Mouse (Mus musculus) midbrain, embryonic 16.5 days (tissue): Measurements from ENCODE around the gene Th. TPM values are rescaled to one million over a fixed set of nuclear protein-coding genes. Genes with fewer than 3 reads are reported as not detected.

ENCODE experiments used
- ATAC-seq: fragments of 200-750 bp; cut with Nextera tagmentation; 2 replicates; pipeline ENCODE4 v1.8.0; 2017; ENCODE audit warnings: moderate TSS enrichment
- H3K27ac ChIP-seq: fragments of 300-500 bp; sonication (generic); 2 replicates; pipeline ENCODE4 v1.5.1; 2014; ENCODE audit warnings: mild to moderate bottlenecking, low read length, mixed read lengths
- H3K27me3 ChIP-seq: fragments of 300-500 bp; sonication (generic); 2 replicates; pipeline ENCODE4 v1.6.1; 2014; ENCODE audit warnings: low read depth, low read length, mixed read lengths; ENCODE audit not compliant: control insufficient read depth, insufficient read depth
- H3K36me3 ChIP-seq: fragments of 300-500 bp; sonication (generic); 2 replicates; pipeline ENCODE4 v1.6.1; 2014; ENCODE audit warnings: mild to moderate bottlenecking, low read length, moderate library complexity, mixed read lengths; ENCODE audit not compliant: control insufficient read depth, insufficient read depth
- H3K4me1 ChIP-seq: fragments of 300-500 bp; sonication (generic); 2 replicates; pipeline ENCODE4 v1.6.1; 2014; ENCODE audit warnings: mild to moderate bottlenecking, low read length, mixed read lengths; ENCODE audit not compliant: control insufficient read depth, insufficient read depth
- H3K4me2 ChIP-seq: fragments of 300-500 bp; sonication (generic); 2 replicates; pipeline ENCODE4 v1.6.1; 2014; ENCODE audit warnings: mild to moderate bottlenecking, low read length, mixed read lengths
- H3K4me3 ChIP-seq: fragments of 300-500 bp; sonication (generic); 2 replicates; pipeline ENCODE4 v1.5.1; 2014; ENCODE audit warnings: low read depth, mild to moderate bottlenecking, low read length, moderate library complexity, mixed read lengths
- H3K9ac ChIP-seq: fragments of 300-500 bp; sonication (generic); 2 replicates; pipeline ENCODE4 v1.6.1; 2014; ENCODE audit warnings: low read depth, low read length, mixed read lengths
- H3K9me3 ChIP-seq: fragments of 300-500 bp; sonication (generic); replicated peaks from 2 replicates; pipeline ENCODE4 v1.6.1; 2014; ENCODE audit warnings: mild to moderate bottlenecking, low read length, mixed read lengths; ENCODE audit not compliant: control insufficient read depth, poor library complexity, severe bottlenecking
- WGBS: fragments of 180-500 bp; shearing (Covaris S2); extraction: QIAGEN DNeasy Blood & Tissue Kit; methylation state at CpG from one replicate; pipeline ENCODE4 v1.1.7; 2014; 5-methylcytosine and 5-hydroxymethylcytosine counted together
- polyA plus RNA-seq: library from polyadenylated mRNA; unstranded; fragments of >200 nt; fragmentation: Nextera tagmentation; extraction: Ambion mirVana; gene quantifications from 2 replicates; pipeline ENCODE4 v1.2.1, GENCODE M21; 2015

Gene Th
- polyA plus RNA-seq, 1 experiment from 2014 or later = 28.7 TPM

DNA sequence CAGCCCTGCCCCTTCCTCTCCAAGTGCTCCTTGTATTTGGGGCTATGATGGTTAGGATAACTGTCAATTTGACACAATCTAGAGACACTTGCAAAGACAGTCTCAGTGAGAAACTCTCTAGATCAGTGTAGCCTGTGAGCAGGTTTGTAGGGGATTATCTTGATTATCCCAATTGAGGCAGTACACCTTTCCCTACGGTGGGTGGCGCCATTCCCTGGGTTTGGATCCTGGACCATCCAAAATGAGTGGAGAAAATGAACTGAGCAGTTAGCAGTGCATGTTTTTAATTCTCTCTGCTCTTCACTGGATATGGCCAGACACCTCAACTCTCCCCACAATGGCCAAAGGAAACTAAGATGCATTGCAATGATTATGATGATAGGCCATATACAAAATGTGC lies 21.3 kb downstream of the Th start:
- Histone ChIP-seq H3K9ac (no peak overlapping the region), H3K4me2 (no peak overlapping the region), H3K4me1 (no peaks in the 10 kb centered on the region), H3K4me3 (no peak overlapping the region), H3K9me3 (no peaks in the 10 kb centered on the region), H3K27me3 (no peaks in the 10 kb centered on the region), H3K27ac (no peak overlapping the region), H3K36me3 (no peaks in the 10 kb centered on the region)
- no peak for ATAC-seq
- 60% methylated on average over 2 of the region's 2 CpGs for WGBS

DNA sequence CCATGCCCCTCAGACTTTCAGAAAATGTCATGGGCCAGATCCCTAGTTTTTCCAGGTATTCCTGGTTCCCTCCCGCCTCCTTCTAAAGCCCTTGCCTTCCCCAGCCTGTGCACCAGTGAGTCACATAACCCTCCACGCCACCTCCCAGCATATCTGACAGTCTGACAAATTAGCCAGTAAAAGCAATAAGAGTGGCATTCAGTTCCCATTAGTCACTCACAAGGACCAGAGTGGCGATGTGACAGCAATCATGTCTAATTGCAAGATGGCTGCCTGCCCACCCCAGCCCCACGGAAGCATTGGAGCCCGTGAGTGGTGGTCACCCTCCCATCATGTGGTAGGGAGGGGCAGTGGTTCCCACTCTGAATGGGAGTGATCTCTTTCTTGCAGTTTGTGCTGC lies 25.3 kb downstream of the Th start:
- H3K9ac ChIP-seq = no peak overlapping the region
- no peak overlapping the region for H3K4me3 ChIP-seq
- no peak overlapping the region for H3K4me2 ChIP-seq
- peaks cover 10% of the 10 kb centered on the region; the same call in 1 of the 2 replicates for H3K4me1 ChIP-seq
- no peak for ATAC-seq
- H3K27ac ChIP-seq = no peak overlapping the region
- no peaks in the 10 kb centered on the region for H3K9me3 ChIP-seq
- WGBS = 66% methylated on average over 5 of the region's 5 CpGs
- H3K27me3 ChIP-seq = no peaks in the 10 kb centered on the region
- H3K36me3 ChIP-seq = no peaks in the 10 kb centered on the region

DNA sequence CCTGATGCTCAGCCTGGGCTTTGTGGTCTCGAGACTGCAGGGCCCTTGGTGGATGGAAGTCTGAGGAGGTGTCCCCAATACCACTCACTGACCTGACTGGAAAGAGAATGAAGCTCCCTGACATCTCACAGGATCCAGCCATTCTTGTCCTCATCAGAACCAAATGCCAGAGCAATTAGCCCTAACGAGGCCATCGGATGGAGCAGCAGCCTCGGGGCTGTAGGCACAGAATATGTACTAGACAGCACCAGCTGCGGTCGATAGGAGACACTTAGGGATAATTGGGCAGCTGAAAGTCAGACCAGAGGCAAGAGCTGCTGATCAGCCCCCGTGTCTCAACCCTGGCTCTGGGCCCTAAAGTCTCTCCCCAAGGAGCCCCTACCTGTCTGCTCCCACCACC lies 26.6 kb downstream of the Th start:
- H3K27ac ChIP-seq = no peak overlapping the region
- ATAC-seq = no peak
- 46% methylated on average over 7 of the region's 7 CpGs for WGBS
- no peaks in the 10 kb centered on the region for H3K27me3 ChIP-seq
- H3K9me3 ChIP-seq = no peaks in the 10 kb centered on the region
- no peaks in the 10 kb centered on the region for H3K36me3 ChIP-seq
- H3K4me3 ChIP-seq = no peak overlapping the region
- peaks cover 10% of the 10 kb centered on the region; the same call in 1 of the 2 replicates for H3K4me1 ChIP-seq
- no peak overlapping the region for H3K9ac ChIP-seq
- no peak overlapping the region for H3K4me2 ChIP-seq

DNA sequence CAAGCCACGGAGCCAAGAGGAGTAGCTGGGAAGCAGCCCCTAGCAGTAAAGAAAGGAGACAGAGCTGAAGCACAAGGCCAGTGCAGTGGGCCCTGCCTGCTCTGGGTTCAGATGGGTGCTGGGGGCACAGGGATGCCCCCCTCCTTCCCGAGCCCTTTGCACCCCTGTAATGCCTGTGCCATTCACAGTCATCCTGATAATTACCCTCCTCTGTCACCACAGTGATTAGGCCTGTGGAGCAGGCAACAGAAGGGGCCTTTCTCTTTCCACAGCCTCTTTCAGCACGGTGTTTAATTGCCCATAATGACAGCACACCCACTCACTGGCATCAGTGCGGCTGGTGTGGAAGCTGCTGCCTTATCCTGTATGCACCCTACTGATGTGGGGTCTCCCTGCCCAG lies 28.0 kb downstream of the Th start:
- ATAC-seq = 0 out of 2 replicates have a peak, but pooled peaks have one; percentile 29
- Histone ChIP-seq H3K4me3 (no peak overlapping the region), H3K9ac (no peak overlapping the region), H3K27me3 (no peaks in the 10 kb centered on the region), H3K36me3 (no peaks in the 10 kb centered on the region), H3K9me3 (no peaks in the 10 kb centered on the region), H3K27ac (peak overlapping the region; percentile 47; the same call in 1 of the 2 replicates), H3K4me2 (no peak overlapping the region), H3K4me1 (peaks cover 10% of the 10 kb centered on the region; the same call in 1 of the 2 replicates)
- WGBS = 21% methylated on average over 4 of the region's 4 CpGs

DNA sequence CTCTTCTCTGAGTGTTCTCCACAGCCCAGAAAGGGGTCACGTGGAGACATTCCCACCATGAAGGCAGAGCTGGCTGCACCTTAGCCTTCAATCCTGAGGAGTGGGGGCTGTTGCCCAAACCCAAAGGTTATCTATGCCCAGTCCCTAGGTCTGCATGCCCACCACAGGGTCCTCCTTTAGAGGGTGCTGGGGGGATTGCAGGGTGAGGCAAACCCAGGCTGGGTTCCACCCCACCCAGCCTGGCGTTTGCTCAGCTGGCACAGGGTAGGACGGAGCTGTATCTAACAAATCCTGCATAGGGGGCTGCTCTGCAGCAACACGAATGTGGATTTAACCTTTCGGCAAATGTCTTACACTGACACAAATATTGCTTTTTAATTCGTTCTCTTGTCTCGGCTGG lies 29.2 kb downstream of the Th start:
- Histone ChIP-seq H3K27ac (no peak overlapping the region), H3K4me1 (peaks cover 10% of the 10 kb centered on the region; the same call in 1 of the 2 replicates), H3K9ac (no peak overlapping the region), H3K27me3 (no peaks in the 10 kb centered on the region), H3K4me3 (no peak overlapping the region), H3K36me3 (no peaks in the 10 kb centered on the region), H3K4me2 (no peak overlapping the region), H3K9me3 (no peaks in the 10 kb centered on the region)
- WGBS = 60% methylated on average over 7 of the region's 7 CpGs
- ATAC-seq = no peak

DNA sequence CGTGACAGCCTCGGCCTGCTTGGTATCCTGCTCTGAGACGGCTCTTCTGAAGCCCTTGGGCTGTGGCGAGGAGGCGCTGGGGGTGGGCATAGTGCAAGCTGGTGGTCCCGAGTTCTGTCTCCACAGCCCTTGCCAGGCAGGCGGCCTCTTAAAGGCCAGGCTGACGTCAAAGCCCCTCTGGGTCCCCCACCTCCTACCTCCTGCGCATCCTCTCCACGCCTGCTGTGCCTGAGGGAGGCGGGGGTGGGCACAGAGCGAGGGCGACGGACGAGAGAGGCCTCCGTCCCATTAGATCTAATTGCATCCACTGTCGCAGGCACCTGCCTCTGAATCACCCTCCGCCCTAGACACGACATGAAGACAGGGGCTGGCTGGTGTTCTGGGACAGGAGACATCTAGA lies 31.1 kb downstream of the Th start:
- no peak overlapping the region for H3K4me2 ChIP-seq
- peaks cover 10% of the 10 kb centered on the region; the same call in 1 of the 2 replicates for H3K4me1 ChIP-seq
- H3K9me3 ChIP-seq = no peaks in the 10 kb centered on the region
- H3K27me3 ChIP-seq = no peaks in the 10 kb centered on the region
- H3K4me3 ChIP-seq = no peak overlapping the region
- H3K36me3 ChIP-seq = no peaks in the 10 kb centered on the region
- WGBS = 54% methylated on average over 19 of the region's 19 CpGs
- H3K27ac ChIP-seq = 0 out of 2 replicates have a peak overlapping the region, but pooled peaks have one; percentile 17
- ATAC-seq = no peak
- no peak overlapping the region for H3K9ac ChIP-seq

DNA sequence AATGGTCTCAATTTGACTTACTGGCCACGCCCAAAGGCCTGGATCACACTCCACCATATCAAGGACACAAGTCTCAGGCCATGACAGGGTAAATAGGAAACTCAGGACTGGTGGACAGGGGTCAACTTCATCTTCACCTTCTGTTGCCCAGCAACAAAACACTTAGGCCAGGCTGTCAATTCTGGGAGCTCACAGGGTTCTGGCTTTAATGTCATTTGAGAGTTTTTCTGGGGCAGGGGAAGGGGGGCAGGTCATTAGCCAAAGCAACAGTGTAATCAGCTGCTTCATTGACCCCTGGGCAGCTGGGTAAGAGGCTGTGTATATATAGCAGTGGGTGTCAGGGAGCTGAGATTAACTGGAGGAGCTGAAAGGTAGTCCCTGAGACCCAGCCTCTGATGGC lies 33.5 kb downstream of the Th start:
- Histone ChIP-seq H3K36me3 (no peaks in the 10 kb centered on the region), H3K4me2 (no peak overlapping the region), H3K4me1 (0 out of 2 replicates have a peak, but pooled peaks cover 7% of the 10 kb centered on the region), H3K27me3 (no peaks in the 10 kb centered on the region), H3K9me3 (no peaks in the 10 kb centered on the region), H3K27ac (no peak overlapping the region), H3K4me3 (no peak overlapping the region), H3K9ac (no peak overlapping the region)
- ATAC-seq = no peak
- WGBS = 60% methylated on average over 1 of the region's 1 CpGs

DNA sequence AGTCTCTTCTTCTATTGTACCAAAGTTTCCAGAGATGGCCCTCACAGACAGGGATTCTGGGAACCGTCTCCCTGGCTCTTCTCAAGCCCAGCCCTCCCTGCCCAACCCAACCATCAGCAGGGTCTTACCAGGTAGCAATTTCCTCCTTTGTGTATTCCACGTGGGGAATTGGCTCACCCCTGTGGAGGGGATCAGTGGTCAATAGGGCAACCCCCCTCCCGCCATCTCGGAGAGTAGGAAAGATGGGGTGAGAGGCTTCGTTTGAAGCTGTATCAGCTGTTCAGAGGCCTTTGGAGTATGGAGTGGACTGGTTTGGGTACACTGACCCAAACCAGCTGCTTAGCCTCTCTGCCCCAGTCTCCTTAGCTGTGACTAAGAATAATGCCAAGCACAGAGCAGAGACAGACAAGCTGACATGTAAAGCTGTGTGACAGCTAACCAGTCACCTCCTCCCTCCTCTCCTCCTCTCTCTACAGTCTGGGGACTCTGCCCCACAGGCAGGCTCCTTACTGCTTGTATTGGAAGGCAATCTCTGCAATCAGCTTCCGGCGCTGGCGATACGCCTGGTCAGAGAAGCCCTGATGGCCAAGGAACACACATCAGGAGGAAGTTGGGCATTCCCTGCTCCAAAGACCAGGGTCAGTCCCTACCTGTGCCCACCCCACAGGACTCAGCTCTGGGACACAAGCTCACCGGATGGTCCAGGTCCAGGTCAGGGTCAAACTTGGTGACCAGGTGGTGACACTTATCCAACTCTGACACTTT lies 34.8 kb downstream of the Th start:
- no peak for ATAC-seq
- 70% methylated on average over 10 of the region's 10 CpGs for WGBS
- H3K9me3 ChIP-seq = no peaks in the 10 kb centered on the region

DNA sequence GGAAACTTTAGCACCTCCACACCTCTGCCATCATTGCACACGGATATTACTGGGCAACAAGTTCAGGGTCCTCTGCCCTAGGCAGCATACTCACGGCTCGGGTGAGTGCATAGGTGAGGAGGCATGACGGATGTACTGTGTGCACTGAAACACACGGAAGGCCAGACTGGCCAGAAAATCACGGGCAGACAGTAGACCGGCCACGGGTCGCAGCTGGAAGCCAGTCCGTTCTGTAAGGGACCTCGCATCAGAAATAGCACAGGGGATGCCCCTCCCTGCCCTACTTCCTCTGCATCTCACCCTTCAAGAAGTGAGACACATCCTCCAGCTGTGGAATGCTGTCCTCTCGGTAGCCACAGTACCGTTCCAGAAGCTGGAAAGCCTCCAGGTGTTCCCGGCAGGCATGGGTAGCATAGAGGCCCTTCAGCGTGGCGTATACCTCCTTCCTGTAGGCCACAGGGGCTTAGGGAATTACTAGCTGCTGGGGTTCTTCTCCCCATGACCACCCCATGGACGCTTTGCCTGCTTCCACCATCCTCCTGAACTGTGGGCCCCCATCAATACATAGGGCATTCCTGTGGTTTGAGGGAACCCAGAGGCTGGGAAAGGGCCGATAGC lies 35.6 kb downstream of the Th start:
- H3K9ac ChIP-seq = no peak overlapping the region
- H3K27me3 ChIP-seq = no peaks in the 10 kb centered on the region
- no peak overlapping the region for H3K27ac ChIP-seq
- H3K36me3 ChIP-seq = no peaks in the 10 kb centered on the region
- H3K4me3 ChIP-seq = no peak overlapping the region
- H3K4me1 ChIP-seq = no peaks in the 10 kb centered on the region
- no peak overlapping the region for H3K4me2 ChIP-seq
- WGBS = 85% methylated on average over 18 of the region's 18 CpGs
- no peak for ATAC-seq
- H3K9me3 ChIP-seq = no peaks in the 10 kb centered on the region

More for the DNA sequence above, 34.8 kb downstream of the Th start:
- H3K27ac ChIP-seq = no peak overlapping the region
- H3K4me1 ChIP-seq = 0 out of 2 replicates have a peak, but pooled peaks cover under 1% of the 10 kb centered on the region
- no peak overlapping the region for H3K9ac ChIP-seq
- H3K27me3 ChIP-seq = no peaks in the 10 kb centered on the region
- no peak overlapping the region for H3K4me2 ChIP-seq
- H3K4me3 ChIP-seq = no peak overlapping the region
- H3K36me3 ChIP-seq = no peaks in the 10 kb centered on the region
